Mouse (Mus musculus) neutrophil, adult 5-6 weeks (primary cell): ENCODE measurements around the gene Trpc1. TPM values are rescaled to one million over a fixed set of nuclear protein-coding genes. Genes with fewer than 3 reads are reported as not detected.

ENCODE experiments used
- ATAC-seq: fragments of 151-379, 151-347 bp; 2 replicates; pipeline ENCODE4 v1.8.0; 2017; ENCODE audit warnings: mild to moderate bottlenecking, moderate TSS enrichment; ENCODE audit not compliant: insufficient number of reproducible peaks, poor library complexity, low FRiP score, severe bottlenecking; ENCODE audit errors: extremely low read depth
- total RNA-seq: library from RNA; stranded (forward); fragments of 200-1000 nt; gene quantifications from 2 replicates; pipeline ENCODE4 v1.2.3, GENCODE M21; 2017

The Trpc1 gene
- total RNA-seq, 1 experiment from 2014 or later = 0.58 TPM

DNA sequence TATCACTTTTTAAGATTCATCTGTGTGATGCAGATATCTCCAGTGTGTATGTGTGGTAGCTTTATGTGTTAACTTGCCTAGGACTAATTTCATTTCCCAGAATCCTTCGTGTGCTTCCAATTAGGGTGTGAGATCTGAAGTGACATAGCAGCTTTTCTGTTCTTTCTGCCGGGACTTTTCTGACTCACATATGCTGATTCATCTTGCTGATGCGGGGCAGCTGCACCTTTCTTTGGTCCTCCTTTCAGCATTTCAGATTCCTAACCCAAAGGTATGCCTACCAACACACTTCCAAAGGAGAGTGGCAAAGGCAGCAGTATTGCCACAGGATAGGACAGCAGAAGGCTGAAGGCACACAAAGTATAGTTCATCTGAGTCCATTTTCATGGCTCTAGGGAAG is 46.1 kb downstream of the Trpc1 start:
- ATAC-seq = no peak

GRCm38 (mm10) chr9:95699273-95699672 is 50.9 kb downstream of the Trpc1 start:
- no peak for ATAC-seq

DNA sequence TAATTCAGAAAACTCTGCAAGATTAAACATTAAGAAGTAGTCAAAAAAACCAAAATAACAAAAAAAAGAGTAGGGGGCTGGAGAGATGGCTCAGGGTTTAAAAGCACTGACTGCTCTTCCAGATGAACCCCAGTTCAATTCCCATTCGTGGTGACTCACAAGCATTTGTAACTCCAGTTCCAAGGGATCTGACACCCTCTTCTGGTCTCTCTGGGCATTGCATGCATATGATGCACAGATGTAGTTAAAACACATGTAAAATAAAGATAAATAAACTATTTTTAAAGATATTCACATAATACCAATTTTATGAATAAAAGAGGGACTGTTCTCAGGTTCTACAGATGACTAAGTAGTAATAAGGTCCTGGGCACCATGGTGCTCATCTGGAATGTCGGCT is 52.4 kb downstream of the Trpc1 start:
- no peak for ATAC-seq

DNA sequence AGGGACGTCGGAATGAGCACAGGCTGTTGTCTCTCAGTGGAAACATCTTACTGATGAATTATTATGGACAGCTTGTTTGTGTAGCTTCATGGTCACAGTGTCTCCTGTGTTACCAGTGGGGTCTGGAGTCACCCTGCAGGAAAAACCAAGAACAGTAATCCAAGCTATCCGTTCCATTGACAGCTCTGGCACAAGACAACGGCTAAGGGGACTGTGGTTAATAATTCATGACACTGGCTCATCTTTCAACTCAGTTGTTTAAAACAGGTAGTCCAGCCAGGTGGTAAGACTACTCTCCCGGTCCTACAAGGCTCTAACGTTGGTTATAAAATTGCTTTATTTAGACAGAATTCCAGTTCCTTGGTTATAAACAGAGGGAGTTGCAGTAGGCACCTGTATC is 53.6 kb downstream of the Trpc1 start:
- no peak for ATAC-seq

GRCm38 (mm10) chr9:95695023-95695422 is 55.2 kb downstream of the Trpc1 start:
- ATAC-seq = no peak

DNA sequence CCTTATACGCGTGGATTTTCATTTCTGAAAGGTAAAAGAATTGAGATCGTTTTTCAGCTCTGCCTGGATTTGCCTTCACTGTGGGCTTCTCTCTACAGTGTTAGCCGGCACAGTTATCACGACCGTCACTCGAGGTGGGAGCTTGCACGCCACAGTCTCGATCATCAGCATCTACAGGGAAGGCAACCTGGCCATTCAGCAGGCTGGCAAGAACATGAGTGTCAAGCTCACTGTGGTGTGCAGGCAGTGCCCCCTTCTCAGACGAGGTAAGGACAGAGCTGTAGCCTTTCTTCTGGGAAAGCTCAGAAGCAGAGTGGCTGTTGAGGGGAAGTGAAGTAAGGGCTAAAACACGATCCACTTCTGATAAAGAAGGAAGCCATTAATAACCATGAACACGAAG is 55.6 kb downstream of the Trpc1 start:
- no peak for ATAC-seq

- no peak for ATAC-seq
Measured at GRCm38 (mm10) chr9:95693528-95694100, 56.6 kb downstream of the Trpc1 start.

GRCm38 (mm10) chr9:95692823-95693222 is 57.4 kb downstream of the Trpc1 start:
- ATAC-seq = no peak

DNA sequence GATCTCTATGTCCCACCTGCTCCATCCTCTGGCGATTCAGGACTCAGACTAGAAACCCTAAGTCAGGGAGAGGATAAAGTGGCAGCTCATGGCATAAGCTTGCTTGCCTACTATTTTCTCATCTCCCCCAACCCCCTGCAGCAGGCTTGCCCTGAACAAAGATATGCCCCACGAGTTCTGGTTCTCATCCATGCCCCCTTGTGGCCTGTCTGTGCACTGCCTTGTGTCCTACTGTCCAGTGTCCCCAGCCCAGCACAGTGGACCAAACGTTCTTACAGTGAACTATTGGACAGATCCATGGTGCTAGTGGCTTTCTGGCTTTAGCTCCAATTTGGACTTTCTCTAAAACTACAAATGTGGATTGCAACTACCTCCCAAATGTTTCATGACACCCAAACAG is 62.1 kb downstream of the Trpc1 start:
- ATAC-seq = no peak

- no peak for ATAC-seq
Measured at GRCm38 (mm10) chr9:95685660-95686440, 64.3 kb downstream of the Trpc1 start.

DNA sequence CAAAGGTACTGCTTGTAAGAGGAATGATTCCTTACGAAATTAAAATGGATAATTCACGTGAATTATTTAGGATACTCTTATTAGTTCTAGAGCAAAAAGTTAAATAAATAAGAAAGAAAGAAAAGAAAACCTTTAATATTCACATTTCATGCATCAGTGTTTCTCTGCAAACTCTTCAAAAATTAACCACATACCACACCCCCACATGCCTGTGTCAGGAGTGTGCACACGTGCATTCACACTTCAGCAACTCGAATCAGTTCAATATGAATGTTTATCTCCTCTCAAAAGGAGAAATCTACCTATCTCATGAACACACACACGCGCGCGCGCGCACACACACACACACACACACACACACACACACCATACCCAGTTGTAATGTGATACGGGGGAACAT is 69.5 kb downstream of the Trpc1 start:
- no peak for ATAC-seq

DNA sequence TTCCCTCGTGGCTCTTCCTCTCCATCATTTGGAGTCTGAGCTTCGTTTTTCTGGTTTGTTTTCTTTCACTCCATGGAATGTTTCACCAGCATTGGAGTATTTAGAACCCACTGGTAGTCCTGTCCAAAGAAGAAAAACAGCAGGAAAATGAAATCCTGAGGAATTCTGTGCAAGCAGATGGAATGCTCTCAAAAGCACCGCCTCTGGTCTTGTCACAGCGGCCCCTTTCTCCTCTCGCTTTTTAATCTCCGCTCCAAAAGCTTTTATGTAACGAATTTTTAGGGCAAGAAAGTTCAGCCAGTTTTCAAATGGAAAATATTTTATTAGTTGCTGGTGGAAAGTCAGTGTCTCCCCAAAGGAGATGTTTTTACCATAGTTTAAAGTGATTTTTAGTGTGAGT is 70.2 kb downstream of the Trpc1 start:
- ATAC-seq = no peak

DNA sequence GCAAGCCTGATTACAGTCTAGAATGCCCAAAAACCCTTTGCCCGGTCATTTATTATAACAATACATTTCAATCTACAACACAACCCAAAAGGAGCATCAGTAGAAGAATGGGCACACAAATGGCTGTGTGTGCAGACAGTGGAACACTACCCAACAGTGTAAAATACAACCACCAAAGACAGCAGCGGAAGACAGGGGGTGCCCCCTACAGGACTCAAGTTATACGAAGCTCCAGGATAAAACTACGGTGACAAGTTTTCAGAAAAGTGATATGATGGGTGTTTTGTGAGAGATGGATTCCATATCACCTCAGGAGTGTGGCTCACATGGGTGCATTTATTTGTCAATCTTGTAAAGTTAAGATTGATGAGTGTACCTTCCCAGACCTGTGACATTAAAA is 74.2 kb downstream of the Trpc1 start:
- no peak for ATAC-seq

DNA sequence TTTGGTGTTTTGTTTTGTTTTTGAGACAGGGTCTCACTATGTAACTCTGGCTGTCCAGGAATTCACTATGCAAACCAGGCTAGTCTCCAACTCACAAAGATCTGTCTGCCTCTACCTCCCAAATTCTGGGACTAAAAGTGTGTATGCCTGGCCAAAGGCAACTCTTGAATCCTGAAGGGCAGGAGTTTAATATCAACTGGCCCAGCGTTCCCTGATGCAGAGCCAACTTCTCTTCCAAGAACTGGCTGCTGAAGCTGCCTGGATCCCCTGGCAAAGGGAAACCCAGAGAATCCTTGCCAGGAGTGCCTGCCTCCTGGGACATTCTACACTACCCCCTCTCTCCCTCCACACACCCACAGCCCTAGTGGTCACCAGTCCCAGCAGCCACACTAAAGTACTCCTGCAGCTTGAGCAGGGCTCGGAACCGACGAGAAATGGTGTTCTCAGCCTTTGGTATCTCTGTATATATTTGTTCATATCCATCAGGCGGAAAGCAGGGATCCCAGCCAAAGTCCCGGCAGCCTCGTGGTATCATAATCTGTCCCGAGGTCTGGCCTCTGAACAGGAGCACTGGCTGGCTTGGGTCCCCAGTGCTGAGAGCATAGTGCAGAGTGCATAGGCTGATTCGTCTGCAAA is 75.0 kb downstream of the Trpc1 start:
- no peak for ATAC-seq

DNA sequence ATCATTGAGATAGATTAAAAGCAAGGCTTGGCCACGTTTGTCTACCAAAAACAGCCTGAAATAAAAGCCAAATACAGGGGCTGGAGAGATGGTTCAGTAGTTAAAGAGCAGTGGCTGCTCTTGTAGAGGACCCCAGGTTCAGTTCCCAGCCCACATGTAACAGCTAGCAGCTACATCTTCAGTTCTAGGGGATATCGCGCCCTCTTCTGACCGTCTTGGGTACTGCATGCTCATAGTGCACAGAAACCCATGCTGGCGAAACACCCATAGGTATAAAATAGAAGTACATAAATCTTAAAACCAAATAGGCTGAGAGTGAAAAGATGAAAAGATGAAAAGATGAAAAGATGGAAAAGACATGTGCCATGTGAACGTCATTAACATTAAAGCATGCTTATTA is 77.4 kb downstream of the Trpc1 start:
- no peak for ATAC-seq

GRCm38 (mm10) chr9:95672331-95672730 is 77.8 kb downstream of the Trpc1 start:
- no peak for ATAC-seq

- no peak for ATAC-seq
Measured at GRCm38 (mm10) chr9:95668306-95668705, 81.9 kb downstream of the Trpc1 start.

DNA sequence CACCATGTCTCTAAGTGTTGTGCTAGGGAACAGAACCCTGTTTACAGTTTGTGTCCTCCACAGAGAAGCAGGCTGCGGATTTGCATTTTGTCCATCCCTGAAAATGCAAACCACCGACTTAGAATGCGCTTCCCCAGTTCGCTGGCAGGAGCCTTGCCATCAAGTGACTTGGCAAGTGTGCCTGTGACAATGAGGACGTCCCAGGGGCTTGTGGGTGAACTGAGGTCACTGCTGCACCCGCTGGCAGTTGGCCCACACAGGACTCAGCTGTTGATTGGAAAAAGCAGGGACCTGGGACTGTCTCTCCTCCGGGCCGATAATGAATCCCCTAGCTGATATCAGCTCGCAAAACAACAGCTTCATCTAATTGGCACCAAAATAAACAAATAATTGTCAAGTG is 82.3 kb downstream of the Trpc1 start:
- ATAC-seq = no peak

DNA sequence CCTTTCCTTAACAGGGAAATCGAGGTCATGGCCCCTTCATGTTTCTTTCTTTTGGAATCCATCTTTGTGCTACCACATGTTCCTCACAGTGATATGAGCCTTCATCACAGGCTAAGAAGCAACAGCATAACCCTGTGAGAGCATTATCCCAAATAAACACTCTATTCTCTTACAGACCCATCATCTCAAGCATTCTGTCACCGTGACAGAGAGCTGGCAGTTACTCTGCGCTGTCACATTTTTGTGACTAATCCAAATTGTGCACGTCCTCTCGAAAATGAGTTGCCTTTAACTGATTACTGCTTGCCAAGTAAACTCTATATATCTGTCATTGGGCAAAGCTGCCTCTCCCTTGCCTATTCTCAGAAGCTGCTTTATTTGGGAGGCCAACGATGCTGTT is 84.3 kb downstream of the Trpc1 start:
- no peak for ATAC-seq

GRCm38 (mm10) chr9:95664290-95664989 is 85.7 kb downstream of the Trpc1 start:
- no peak for ATAC-seq
